Mouse (Mus musculus) regulatory T cell (primary cell): Measurements from ENCODE around the gene Atp6v0e.

Source experiments
- in situ Hi-C: fragments of 300-600 bp; cut with MboI, MseI; formaldehyde crosslinking; loops from one replicate; pipeline ENCODE4 v1.15.1; 2025; ENCODE audit warnings: high pct_unique_total_duplicates

Gene Atp6v0e

DNA sequence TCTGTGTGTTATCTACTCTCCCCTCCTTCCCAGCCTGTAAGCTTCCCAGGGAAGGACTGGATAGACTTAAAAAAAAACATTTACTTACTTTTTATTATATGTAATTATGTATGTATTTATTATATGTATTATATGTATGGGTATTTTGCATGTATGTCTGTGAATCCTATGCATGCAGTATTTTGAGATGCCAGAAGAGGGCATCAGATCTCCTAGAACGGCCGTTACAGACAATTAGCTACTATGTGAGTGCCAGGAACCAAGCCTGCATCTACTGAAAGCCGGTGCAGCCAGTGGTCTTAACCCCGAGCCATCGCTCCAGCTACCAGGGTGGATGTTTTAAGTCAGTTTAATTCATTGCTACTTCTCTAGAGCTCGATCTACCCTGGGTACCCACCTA, 18.2 kb downstream of the Atp6v0e start:
- in situ Hi-C loops, result no loop called here

DNA sequence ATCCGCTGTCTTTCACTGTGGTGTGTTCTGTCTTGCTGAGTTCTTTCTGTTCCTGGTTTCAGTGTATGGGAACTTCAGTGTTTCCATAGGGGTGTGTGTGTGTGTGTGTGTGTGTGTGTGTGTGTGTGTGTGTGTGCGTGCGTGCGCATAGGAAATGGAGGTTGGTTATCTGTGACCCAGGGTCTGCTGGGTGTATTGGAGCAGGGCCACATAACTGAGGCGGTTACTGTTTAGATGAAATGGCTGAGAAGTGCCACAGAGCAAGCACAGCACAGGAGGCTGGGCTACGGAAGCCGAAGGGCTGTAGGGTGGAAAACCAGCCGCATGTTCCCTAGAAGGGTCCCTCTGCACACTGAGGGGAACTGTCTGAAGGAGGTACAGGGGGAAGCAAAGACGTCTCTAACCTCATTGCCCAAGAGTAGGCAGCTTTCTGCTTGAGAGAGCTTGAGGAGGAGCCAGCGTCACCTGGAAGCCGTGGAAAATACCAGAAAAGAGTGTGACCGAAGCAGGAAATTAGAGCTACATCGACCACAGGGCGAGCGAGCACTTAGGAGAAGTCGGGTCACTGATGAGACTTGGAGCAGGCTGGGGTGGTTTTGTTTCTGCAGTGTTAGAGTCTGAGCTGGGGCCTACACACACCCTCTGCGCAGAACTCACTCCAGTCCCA, 23.4 kb downstream of the Atp6v0e start:
- in situ Hi-C loops, result no loop called here

DNA sequence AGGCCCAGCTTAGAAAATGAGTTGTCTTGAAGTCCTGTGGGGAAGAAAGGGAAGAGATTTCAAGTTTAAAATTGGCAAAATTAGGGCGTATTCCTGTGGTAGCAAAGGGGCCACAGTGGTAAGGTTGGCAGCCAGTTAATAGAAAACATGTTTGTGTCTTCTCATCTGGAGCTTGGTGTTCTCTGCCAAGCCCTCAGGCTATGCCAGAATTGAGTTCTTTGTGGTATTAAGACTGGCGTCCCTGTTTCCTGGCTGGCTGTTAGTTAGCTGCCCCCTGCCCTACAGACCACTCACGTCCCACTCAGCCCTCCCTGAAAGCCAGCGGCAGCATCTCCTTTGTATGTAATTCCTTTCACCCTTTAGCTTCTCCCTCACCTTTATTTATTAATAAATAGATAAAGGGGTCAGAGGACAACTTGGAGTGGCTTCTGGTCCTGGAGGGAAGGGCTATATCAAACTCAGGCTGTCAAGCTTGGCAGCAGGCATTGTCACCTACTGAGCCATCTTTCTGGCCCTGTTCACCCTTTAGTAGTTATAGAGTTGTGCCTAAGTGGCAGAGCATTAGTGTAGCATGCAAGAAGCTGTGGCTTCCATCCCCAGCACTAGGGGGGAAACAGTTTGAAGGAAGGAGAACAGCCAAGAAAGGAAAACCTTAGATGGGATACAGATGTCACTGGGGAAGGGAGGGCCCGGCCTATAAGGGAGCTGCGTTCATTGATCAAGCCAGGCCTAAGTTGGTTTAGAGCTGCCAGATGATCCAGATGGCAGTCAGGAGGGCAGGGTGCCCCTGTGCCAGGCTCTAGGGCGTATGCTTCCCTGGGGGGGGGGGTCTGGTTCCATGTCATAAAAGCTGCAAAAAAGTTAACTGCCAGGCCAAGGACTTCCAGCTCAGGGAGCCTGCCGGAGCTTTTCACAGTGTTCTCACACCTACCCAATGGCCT, 26.0 kb downstream of the Atp6v0e start:
- in situ Hi-C loops, result no loop called here

DNA sequence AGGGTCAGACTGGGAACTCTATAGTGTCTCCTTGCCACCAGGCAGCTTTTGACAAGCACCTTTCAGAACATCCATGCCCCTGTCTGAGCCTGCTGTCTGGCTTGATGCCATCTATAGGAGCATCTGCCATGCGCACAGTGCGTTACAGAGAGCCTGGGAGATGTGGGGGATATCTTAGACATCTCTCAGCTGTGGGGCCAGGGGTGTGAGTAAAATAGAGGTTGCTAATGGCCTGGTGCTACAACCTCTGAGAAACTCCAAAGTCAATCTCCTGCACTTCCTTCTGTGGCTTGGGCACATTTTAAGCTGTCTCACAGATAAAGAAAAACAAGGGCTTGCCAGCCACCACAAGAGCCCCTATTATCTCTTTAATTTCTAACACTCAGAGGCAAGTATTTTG, 26.8 kb downstream of the Atp6v0e start:
- in situ Hi-C loops, result no loop called here

DNA sequence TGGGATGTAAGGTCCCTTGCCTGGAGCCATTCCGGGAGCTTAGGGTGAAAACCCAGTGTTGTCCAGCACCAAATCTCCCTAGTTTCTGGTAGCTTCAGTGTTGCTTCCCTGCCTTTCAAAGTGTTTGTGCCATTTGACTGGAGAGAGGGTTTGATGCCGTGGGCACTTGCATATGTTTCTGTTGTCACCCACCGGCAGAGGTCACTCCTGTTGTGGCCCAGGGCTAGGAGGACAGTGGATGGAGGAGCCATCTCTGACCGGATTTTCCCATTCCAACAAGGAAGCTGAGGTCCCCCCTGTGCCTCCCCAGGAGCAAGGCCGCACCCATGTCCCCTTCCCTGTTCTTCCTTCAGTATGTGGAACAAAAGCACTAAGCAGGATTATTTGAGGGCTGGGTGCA, 27.2 kb downstream of the Atp6v0e start:
- in situ Hi-C loops, result no loop called here

DNA sequence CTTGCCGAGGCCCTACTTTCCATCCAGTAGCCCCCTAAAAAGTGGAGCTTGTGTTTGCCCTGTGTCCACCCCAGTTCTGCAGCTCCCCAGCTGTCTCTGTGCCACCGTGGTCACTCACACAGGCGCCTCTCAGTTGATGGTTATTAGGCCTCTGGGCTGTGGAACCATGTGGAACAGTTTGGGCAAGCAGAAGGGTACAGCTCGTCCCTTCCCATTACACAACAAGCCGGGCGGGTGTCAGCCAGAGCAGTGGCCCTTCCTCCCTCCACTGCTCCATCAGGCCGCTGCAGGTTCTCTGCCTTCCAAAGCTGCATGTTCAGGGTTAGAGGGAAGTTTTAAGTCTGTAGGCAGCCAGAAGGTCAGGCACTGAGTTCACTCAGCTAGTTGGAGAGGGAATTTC, 28.1 kb downstream of the Atp6v0e start:
- in situ Hi-C loops, result no loop called here

DNA sequence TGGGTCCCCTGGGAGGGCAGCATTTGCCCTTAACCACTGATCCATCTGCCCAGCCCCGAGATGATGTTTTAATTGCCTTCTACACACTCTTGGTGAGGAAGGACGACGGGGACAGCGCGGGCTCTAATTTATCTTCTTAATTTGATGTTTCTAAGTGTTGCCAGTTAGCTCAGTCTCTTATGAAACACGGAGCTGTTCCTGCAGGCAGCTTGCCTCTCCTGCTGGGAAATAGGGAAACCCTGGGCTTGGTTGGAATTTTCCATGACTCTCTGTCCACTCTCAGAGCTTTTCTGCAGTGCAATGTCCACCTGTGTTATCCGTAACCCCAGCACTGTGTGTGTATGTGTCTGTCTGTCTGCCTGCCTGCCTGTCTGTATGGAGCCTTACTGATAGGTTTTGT, 30.4 kb downstream of the Atp6v0e start:
- in situ Hi-C loops, result no loop called here

DNA sequence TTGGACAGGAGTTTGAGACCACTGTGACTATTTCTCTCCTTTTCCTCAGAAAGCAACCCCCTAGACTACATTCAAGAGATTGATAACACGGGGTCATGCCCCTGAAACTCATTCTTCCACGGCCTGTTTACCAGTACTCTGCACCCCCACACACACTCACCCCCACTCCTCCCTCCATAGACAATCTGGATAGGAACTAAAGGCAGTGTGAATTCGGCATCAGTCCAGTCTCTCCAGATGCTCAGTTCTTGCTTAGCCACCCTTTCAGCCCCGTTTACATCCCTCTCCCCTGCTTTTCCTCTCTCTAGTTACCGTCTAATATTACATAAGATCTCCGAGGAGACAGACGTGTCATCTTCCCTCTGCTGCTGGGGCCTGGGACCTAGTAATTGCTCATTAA, 31.1 kb downstream of the Atp6v0e start:
- in situ Hi-C loops, result no loop called here

DNA sequence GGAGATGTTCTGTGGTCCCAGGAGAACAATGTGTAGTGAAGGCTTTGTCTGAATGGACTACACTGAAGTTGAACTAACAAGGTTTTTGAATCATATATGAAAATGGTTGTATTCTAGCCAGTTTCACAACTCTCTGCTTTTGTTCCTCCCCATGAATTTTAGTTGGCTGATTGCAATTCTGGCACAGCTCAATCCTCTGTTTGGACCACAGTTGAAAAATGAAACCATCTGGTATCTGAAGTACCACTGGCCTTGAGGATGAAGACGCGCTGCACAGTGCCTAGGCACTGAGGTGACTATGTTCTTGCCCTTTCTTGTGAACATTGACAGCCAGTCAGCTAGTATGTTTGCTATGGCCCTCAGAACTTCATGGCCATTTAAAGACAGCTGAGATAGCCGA, 32.2 kb downstream of the Atp6v0e start:
- in situ Hi-C loops, result no loop called here

DNA sequence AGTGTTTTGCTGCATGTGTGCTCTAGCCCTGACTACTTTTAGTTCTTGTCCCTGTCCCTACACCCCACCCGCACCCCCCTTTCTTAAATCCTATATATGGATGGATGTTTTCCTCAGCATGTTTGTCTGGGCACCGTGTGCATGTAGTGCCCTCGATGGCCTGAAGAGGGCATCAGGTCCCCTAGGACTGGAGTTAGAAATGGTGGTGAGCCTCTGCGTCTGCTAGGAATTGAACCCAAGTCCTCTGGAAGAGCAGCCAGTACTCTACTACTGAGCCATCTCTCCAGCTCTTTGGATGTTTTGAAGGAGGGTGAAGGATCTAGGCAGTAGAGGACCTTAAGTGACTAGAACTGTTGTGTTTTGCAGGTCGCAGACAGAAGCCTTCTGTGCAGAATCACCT, 35.8 kb downstream of the Atp6v0e start:
- in situ Hi-C loops, result no loop called here

DNA sequence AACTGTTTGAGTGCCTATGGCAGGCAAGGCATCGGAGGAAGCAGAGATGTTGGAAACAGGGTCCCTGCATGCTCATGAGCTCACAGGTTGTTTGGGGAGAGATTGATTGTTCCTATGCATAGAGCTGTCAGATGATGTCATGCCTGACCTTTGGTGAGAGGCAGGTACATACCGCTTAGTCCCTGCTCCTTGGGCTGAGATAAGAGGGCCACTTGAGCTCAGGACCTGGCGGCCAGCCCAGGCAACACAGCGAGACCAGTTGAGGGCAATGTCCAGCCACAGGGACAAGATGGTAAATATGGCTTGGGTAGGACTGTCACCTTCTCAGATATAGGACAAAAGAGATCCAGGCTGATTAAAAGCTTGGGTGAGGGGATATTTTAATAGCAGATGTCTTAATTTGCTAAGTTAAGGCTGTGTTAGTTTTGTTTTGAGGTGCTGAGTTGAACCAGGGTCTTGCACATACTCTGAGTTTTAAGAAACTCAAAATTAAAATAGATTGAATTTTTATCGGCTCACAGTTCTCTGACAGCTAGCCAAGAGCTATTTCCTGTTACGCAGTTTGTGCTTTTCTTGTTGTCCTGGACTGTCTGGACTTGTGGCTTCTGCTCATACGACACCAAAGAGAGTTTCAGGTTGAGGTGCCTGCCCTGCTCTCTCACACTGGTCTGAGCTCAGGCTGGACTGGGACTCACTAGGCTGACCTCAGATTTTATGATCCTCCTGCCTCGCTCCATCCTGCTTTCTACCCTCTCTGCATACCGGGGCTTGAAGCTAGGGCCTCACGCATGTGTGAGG, 37.0 kb downstream of the Atp6v0e start:
- in situ Hi-C loops, result no loop called here

DNA sequence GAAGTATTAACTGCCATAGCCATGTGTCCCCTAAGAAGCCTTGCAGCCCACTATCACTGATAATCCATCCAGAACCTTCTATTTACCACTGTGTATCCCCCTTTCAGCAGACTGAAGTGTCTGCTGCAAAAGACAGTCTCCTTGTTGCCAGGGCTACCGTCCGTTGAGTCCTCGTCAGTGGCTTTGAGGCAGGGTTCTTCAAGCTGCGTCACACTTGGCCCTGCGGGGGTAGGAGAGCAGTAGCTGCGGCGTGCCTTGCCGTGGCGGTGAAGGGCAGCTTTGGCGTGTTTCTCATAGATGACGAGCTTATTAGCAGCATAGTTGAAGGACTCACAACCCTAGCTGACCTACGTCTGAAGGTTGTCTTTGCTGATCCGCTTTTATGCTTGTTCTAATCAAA, 38.5 kb downstream of the Atp6v0e start:
- in situ Hi-C loops, result no loop called here

DNA sequence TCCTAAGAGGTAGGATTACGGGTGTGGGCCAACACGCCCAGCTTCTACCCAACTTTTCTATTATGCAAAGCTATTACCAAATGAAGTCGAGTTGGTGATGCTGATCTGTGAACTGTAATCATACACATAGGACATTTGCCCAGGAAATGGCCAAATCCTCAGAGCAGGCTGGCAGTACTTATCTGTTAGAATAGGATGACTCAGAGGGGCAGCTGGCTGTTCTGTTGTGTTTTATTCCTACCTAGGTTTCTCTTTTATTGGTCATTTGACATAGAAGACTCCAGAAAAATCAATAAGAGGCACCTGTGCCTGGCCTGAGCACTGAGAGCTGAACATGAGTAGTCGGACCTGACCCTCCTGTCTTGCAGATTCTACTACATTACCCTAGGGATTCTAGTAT, 39.6 kb downstream of the Atp6v0e start:
- in situ Hi-C loops, result no loop called here

DNA sequence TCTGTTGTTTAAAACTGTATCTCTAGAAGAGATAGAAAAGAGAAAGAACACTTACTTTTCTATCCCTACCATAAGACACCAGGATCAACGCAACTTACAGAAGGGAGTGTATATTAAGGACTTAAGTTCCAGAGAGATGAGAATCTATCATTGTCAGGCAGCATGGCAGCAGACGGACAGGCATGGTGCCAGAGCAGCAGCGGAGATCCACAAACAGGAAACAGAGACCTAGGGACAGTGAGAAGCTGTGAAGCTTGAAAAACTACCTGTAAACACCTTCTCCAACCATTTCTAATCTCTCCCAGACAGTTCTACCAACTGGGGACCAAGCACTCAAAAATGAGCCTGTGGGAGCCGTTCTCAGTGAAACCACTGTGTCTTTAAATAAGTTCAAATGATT, 40.6 kb downstream of the Atp6v0e start:
- in situ Hi-C loops, result no loop called here

DNA sequence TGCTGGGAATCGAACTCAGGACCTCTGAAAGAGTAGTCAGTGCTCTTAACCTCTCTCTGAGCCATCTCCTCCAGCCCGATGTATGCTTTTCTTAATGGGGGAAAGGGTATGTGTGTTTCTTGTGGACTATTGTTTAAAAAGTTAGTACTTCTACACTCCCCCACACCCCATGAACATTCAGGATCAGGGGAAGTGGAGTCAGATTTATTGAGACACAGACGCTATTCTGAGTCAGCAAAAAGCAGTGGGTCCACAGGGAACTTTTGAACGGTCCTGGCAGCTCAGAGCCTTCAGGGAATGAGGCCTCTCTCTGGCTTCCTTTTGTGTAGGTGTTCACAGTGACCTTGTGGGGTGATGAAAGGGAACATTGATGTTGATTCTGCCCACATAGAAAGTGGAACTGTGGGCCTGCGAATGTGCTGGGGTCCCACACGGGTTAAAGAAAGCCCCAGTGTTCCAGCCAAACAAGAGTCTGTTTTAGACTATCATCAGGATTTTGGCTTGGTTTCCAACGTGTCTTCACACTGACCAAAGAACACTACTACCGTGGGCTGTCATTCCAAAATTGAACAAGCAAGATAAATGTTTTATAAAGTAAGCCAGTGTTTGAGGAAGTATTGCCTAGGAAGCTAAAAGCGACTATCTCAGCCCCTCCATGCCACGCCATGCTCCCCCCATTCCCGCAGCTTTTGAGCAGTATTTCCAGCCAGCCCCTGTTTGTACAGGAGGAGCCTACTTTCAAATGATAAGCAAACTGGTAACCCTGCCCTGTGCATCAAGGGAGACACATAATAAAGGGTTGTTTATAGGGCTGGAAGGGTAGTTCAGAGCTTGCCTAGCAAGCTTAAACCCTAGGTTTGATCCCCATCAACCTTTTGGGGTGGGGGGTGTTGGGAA, 42.7 kb downstream of the Atp6v0e start:
- in situ Hi-C loops, result no loop called here

DNA sequence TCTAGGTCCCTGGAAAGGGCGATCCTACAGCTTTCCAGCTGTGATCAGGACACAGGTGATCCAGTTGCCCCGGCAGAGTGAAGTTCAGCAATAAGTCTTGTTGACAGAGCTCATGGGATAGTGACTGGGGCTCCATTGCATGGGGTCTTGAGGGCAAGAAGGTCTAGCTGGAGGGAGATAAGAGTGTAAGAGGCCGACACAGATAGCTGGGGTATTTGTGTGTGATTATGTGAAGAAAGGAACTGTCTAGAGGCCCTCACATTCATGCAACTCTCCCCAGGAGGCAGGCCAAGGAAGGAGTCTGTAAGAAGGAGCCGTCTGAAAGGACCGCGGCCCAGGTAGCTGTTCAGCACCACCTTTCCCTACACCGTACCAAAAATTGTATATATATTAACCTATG, 44.0 kb downstream of the Atp6v0e start:
- in situ Hi-C loops, result no loop called here

DNA sequence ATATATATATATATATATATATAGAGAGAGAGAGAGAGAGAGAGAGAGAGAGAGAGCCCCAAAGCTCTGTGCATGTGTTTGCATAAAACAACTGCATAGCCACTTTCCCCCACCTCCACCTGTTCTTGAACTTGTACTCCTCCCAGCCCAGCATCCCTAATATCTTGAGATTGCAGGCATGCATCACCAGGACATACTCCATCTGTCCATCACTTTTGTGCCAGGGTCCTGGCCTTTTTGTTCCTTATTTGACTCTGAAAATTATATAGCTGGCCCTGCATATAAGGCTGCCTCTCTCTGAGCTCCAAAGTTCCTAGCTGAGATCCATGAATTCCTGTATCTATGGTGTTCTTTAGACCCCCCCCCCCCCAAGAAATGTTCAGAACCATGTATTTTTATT, 45.5 kb downstream of the Atp6v0e start:
- in situ Hi-C loops, result no loop called here

DNA sequence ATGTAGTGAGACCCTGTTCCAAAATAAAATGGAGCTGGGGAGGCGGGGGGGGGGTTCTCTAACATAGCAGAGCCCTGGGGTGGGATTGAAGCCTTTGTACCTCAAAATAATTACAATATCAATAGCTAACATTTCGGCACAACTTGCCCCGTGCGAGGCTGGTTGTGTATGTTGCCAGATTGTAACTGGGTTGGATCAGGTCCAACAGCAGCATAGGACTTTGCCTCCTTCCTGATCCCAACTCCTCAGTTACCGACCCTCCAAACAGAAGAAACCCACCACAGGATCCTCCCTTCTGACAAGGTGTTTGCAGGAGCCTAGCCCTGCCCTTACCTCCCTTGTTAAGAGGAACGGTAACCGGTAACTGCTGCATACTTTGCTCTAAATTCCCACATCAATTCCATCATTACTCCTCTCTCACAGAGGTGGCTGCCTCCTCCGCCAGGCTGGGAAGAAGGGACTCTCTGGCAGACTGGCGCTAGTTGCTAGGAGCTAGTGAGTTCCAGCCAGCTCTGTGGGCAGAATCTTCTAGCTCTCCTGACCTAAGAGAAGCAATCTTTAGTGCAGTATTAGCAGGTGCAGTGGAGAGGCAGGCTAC, 46.1 kb downstream of the Atp6v0e start:
- in situ Hi-C loops, result no loop called here

DNA sequence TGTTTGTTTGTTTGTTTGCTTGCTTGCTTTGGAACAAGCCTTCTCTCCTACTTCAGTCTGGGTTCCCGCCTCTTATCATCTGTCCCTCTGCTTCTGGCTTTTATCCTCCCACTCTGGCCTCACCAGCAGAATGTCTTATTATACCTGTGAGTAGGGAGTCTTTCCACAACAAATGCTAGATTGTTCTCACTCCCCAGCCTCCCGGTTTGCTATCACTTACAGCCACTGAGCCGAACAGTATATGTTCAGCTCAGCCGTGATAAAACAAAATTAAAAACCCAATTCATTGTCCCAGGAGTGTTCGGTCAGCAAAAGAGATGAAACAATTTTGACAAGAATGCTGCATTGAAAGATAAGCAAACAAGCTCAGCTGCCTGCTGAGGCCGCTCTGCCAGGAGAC, 47.0 kb downstream of the Atp6v0e start:
- in situ Hi-C loops, result no loop called here

DNA sequence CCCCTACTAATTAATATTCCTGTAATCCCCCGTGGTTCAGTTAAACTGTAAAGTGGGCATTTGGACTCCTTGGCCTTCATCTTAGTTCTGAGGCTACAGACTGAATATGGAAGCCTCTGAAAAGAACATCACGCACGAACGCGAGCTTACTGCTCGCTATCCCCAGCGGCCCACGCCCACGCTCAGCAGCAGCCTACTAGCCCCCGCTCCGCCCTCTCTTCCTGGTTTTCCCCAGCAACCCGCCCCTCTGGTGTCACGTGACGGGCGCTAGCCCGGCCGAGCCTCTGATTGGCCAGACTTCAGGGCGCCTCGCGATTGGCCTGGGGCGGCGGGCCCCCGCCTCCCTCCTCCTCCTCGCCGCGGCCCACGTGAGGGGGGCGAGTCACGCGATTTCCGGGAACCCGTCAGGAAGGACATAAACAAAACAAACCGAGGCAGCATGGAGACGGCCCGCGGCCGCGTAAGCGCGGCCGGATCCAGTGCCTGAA, 52.3 kb downstream of the Atp6v0e start, which contains the start of gene Crebrf:
TSS of gene Crebrf (plus strand) at position 380 of the 488 bp plus-strand sequence.
- in situ Hi-C loops, result no loop called here
